Mouse (Mus musculus) limb, embryonic 14.5 days (tissue): ENCODE data around the gene Rbm38. TPM values are rescaled to one million over a fixed set of nuclear protein-coding genes. Genes with fewer than 3 reads are reported as not detected.

Experiments used
- ATAC-seq: fragments of 200-750 bp; cut with Nextera tagmentation; 2 replicates; pipeline ENCODE4 v1.8.0; 2017; ENCODE audit warnings: low read depth, moderate number of reproducible peaks, moderate TSS enrichment; ENCODE audit not compliant: low FRiP score
- DNase-seq: peaks from one replicate; pipeline ENCODE4 v3.0.0-alpha.2; 2015; ENCODE audit warnings: low spot score
- H3K27ac ChIP-seq: fragments of 300-500 bp; sonication (generic); replicated peaks from 2 replicates; pipeline ENCODE4 v1.5.1; 2014; ENCODE audit warnings: low read depth, mild to moderate bottlenecking, low read length, moderate library complexity, mixed read lengths
- H3K27me3 ChIP-seq: fragments of 300-500 bp; sonication (generic); 2 replicates; pipeline ENCODE4 v1.6.1; 2014; ENCODE audit warnings: low read length, mixed read lengths; ENCODE audit not compliant: control insufficient read depth, insufficient read depth
- H3K36me3 ChIP-seq: fragments of 300-500 bp; sonication (generic); 2 replicates; pipeline ENCODE4 v1.6.1; 2014; ENCODE audit warnings: mild to moderate bottlenecking, low read length, moderate library complexity, mixed read lengths; ENCODE audit not compliant: control insufficient read depth, insufficient read depth
- H3K4me1 ChIP-seq: fragments of 300-500 bp; sonication (generic); 2 replicates; pipeline ENCODE4 v1.6.1; 2014; ENCODE audit warnings: antibody characterized with exemption, low read length, mixed read lengths; ENCODE audit not compliant: control insufficient read depth, insufficient read depth
- H3K4me2 ChIP-seq: fragments of 300-500 bp; sonication (generic); replicated peaks from 2 replicates; pipeline ENCODE4 v1.6.1; 2014; ENCODE audit warnings: low read depth, mild to moderate bottlenecking, low read length, moderate library complexity; ENCODE audit not compliant: severe bottlenecking
- H3K4me3 ChIP-seq: fragments of 300-500 bp; sonication (generic); replicated peaks from 2 replicates; pipeline ENCODE4 v1.5.1; 2014; ENCODE audit warnings: low read length
- H3K9ac ChIP-seq: fragments of 300-500 bp; sonication (generic); 2 replicates; pipeline ENCODE4 v1.6.1; 2014; ENCODE audit warnings: mild to moderate bottlenecking, low read depth, low read length, moderate library complexity; ENCODE audit not compliant: severe bottlenecking
- H3K9me3 ChIP-seq: fragments of 300-500 bp; sonication (generic); 2 replicates; pipeline ENCODE4 v1.6.1; 2016; ENCODE audit warnings: low read length; ENCODE audit not compliant: control insufficient read depth
- POLR2A ChIP-seq: fragments of 200-500 bp; IDR thresholded peaks from 2 replicates; pipeline ENCODE4 v1.8.0; 2012; ENCODE audit warnings: inconsistent platforms, mild to moderate bottlenecking, moderate library complexity, borderline replicate concordance; ENCODE audit not compliant: insufficient read depth, insufficient read length; ENCODE audit errors: extremely low read depth
- WGBS: fragments of 180-500 bp; shearing (Covaris S2); extraction: QIAGEN DNeasy Blood & Tissue Kit; methylation state at CpG from one replicate; pipeline ENCODE4 v1.1.7; 2014; 5-methylcytosine and 5-hydroxymethylcytosine counted together
- polyA plus RNA-seq, 2 experiments: library from polyadenylated mRNA; depleted of rRNA in 1 of 2; stranded (reverse) in 1 of 2; unstranded in 1 of 2; fragments of >200 nt; fragmentation: Nextera tagmentation in 1 of 2; extraction: Ambion mirVana in 1 of 2; gene quantifications; 2 replicates each; pipeline versions ENCODE4 v1.2.1 to v1.2.3; 2012 to 2014

Rbm38 gene
- polyA plus RNA-seq, 2 experiments: 32.3 to 63.5 TPM

DNA sequence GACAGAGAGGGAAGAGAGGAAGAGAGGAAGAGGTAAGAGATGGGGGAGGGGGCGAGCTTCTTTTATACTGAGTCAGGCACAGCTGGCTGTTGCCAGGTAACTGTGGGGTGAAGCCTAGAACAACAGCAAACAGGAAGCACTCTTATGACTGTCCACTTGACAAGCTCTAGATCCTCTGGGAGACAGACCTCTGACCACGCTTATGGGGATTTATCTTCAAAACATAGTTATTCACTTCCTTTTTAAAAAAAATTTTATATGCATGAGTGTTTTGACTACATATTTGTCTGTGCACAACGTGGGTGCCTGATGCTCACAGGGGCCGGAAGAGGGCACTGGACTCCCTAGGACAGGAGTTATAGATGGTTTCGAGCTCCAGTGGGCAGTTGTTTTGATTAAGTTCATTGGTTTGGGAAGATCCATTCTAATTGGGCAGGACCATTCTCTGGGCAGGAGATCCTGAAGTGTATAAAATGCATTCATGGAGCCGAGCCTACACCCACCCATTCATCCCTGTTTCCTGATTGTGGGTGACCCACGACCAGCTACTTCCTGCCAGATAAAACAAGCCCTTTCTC lies 43.5 kb upstream of the Rbm38 start:
- Histone ChIP-seq H3K36me3 (no peaks in the 10 kb centered on the region), H3K4me3 (no peak overlapping the region), H3K27me3 (no peaks in the 10 kb centered on the region), H3K4me2 (peak overlapping the region; percentile 27; the same call in 1 of the 2 replicates), H3K9me3 (peaks cover 3% of the 10 kb centered on the region; the same call in 1 of the 2 replicates), H3K27ac (no peak overlapping the region), H3K4me1 (peaks cover 15% of the 10 kb centered on the region), H3K9ac (0 out of 2 replicates have a peak overlapping the region, but pooled peaks have one; percentile 38)
- ATAC-seq (no peak), DNase-seq (no peak)
- no peak for TF ChIP-seq POLR2A
- 33% methylated on average over 7 of the region's 7 CpGs for WGBS

DNA sequence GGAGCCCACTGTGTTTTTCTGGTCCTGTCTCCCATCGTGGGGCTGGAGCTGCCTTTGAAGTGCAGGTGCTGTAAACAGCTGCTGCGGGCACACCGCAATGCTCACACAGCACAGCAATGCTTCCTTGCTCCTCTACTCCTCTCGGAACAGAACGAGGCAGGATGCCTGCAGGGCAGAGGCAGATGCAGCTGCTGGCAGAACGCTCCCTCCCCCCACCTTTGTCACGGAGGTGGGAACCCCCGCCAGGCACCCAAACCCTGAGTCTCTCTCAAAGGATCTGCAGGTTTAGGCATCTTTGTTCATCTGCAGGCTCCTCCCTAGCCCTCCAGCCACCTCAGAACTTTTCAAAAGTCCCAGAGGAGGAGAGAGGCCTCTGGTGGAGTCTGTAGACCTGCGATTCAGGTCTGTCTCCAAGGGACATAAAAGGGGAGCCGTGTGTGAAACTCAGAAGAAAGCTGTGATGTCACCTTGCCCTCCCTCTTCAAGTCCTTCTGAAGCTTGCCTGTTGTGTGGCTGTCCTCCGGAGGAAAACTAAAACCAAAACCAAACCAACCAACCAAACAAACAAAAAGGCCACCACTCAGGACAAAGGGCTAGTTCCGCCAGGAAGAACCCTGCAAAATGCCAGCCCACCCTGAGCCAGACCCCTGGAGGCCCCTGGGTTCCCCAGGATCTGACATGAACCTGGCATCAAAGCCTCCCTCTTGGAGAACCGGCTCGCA lies 42.7 kb upstream of the Rbm38 start, which contains the start of gene Spo11:
TSS of gene Spo11 (plus strand) at position 292 of the 722 bp plus-strand sequence.
- no peaks in the 10 kb centered on the region for H3K27me3 ChIP-seq
- peaks cover 15% of the 10 kb centered on the region for H3K4me1 ChIP-seq
- H3K4me2 ChIP-seq: peak within 1 kb of the TSS; percentile 27; the same call in 1 of the 2 replicates
- H3K27ac ChIP-seq: no peak within 1 kb of the TSS
- no peak for TF ChIP-seq POLR2A
- DNase-seq (peak; percentile 52), ATAC-seq (peak; percentile 41; the same call in 1 of the 2 replicates)
- H3K4me3 ChIP-seq: no peak within 1 kb of the TSS
- WGBS: 13% methylated on average over 14 of the region's 14 CpGs
- H3K36me3 ChIP-seq: no peaks in the 10 kb centered on the region
- peaks cover 3% of the 10 kb centered on the region; the same call in 1 of the 2 replicates for H3K9me3 ChIP-seq
- H3K9ac ChIP-seq: peak within 1 kb of the TSS; percentile 38; the same call in 1 of the 2 replicates

DNA sequence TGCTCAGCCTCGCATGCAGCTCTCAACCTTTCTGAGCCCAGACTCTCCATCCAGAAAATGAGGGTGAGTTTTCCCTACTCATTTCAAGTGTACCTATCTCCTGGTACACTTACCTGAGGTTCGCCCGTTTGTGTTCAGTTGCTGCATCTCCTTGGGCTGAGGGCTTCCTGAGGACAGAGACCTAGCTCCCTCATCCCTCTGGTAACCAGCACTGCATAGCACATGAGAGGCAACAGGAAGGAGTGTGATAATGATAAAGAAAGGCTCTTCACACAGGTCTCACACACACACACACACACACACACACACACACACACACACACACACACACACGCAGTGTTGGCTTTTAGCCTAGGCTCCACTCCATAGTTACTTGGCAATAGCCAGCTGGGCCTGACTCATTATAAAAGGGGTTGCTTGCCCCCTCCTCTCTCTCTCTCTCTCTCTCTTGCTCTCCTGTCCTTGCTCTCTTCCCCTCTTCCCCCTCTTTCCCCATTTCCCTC lies 42.1 kb upstream of the Rbm38 start:
- TF ChIP-seq POLR2A: no peak
- 59% methylated on average over 3 of the region's 4 CpGs for WGBS
- ATAC-seq (no peak), DNase-seq (no peak)
- no peaks in the 10 kb centered on the region for H3K36me3 ChIP-seq
- H3K9ac ChIP-seq: no peak overlapping the region
- H3K4me2 ChIP-seq: no peak overlapping the region
- peaks cover 3% of the 10 kb centered on the region; the same call in 1 of the 2 replicates for H3K9me3 ChIP-seq
- H3K27ac ChIP-seq: no peak overlapping the region
- peaks cover 15% of the 10 kb centered on the region for H3K4me1 ChIP-seq
- H3K4me3 ChIP-seq: no peak overlapping the region
- H3K27me3 ChIP-seq: no peaks in the 10 kb centered on the region

- H3K4me2 ChIP-seq: no peak overlapping the region
- no peaks in the 10 kb centered on the region for H3K27me3 ChIP-seq
- DNase-seq (no peak), ATAC-seq (no peak)
- H3K27ac ChIP-seq: no peak overlapping the region
- H3K4me3 ChIP-seq: no peak overlapping the region
- peaks cover 15% of the 10 kb centered on the region for H3K4me1 ChIP-seq
- peaks cover 3% of the 10 kb centered on the region; the same call in 1 of the 2 replicates for H3K9me3 ChIP-seq
- WGBS: 93% methylated on average over 40 of the region's 43 CpGs
- TF ChIP-seq POLR2A: no peak
- H3K36me3 ChIP-seq: no peaks in the 10 kb centered on the region
- no peak overlapping the region for H3K9ac ChIP-seq
Measured at GRCm38 (mm10) chr2:172979666-172980345, 40.5 kb upstream of the Rbm38 start.
